Mouse (Mus musculus) left cerebral cortex, postnatal 25 days (tissue): ENCODE measurements around the gene Castor1. TPM values are rescaled to one million over a fixed set of nuclear protein-coding genes. Genes with fewer than 3 reads are reported as not detected.

ENCODE experiments used
- DNase-seq, 2 experiments: peaks; one replicate each; pipeline ENCODE4 v3.0.0; 2022; ENCODE audit warnings: low spot score in 2 of 2, mixed read lengths in 1 of 2
- intact Hi-C: fragments of 180-260 bp; cut with DNase I; formaldehyde crosslinking; loops from one replicate; pipeline ENCODE4 v1.15.1; 2025
- total RNA-seq, 2 experiments: library from RNA; stranded (reverse); gene quantifications; 2 replicates each; pipeline ENCODE4 v1.2.3; 2021

The Castor1 gene
- total RNA-seq, 2 experiments from 2014 or later, result 3.9 to 6.1 TPM

DNA sequence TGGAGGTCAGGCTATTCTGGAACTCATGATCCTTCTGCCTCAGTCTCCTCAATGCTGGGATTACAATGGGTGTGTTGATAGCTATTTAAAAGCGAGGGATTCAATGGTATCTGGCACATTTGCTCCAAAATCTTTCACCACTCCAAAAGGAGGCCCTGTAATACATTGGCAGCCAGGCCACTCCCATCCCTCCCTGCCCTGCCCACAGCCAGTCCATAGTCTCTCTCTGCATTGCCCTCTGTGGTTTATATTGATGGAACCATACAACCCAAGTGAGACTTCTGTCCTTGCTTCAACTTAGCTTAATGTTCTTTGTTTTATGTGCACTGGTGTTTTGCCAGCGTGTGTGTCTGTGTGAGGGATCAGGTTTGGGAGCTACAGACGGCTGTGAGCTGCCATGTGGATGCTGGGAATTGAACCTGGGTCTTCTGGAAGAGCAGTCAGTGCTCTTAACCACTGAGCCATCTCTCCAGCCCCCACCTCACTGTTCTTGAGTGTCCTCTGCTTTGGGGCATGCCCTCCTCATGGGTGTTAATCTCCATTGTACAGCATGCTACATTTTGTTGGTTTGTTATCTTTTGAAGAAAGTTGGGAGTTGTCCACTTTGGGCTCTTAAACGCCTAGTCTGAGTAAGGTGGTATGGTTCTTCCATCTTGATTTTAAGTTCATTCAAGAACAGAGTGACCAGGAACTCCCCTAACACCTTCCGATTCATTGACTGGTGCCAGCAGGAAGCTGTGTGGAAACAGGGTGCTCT lies 8.7 kb downstream of the Castor1 start:
- DNase-seq, result no peak
- intact Hi-C loops, result no loop called here

DNA sequence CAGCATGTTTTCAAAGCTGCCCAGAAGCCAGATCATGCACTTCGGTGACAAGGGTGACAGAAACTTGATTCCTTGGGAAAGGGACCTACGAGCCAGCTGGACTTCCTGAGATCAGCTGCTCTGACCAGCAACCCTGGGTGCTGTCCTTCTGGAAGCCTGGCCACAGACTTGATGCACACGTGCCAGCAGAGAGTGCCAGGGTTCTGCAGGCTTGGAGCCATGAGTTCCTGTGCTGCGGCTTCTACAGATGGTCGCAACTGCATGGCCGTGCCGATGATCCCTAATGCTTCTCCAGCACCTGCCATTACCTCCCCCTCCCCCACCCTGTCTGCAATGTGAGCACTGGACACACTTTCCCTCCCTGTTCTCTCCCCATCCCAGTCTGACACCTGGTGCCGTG lies 10.4 kb downstream of the Castor1 start:
- intact Hi-C loops, result no loop called here
- DNase-seq, result no peak

DNA sequence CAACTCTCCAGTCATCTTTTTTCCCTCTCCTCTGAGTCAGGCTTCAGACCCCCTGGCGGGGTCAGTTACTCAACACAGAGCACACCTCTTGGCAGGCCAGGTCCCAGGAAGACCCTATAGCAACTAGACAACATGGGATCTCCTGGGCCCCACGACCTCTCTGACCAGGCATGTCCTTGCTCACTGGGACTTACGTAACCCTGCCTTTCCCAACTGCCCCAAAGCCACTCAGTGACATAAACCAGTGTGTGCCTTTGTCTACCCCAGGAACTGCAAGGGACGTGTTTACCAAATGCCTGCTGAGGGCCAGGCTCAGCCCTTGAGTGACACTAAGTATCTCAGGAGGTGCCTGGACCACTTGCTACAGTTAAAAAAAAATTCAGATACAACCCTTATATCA lies 11.8 kb downstream of the Castor1 start:
- DNase-seq, result no peak
- intact Hi-C loops, result no loop called here

DNA sequence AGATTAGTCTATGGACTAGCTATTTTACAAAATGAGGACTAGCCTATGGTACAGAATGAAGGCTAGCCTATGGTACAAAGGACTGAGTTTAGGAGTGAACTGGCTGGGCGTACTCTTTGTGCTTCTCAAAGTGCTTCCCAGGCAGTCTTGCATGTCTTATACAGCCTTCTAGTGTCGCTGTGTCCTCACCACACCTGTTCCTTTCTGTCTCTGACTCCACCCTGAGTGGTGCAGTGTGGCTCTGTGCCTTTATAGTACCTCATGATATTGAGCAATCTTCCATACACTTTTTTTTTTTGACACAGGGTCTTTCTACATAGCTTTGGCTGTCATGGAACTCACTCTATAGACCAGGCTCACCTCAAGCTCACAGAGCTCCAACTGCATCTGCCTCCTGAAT lies 13.4 kb downstream of the Castor1 start:
- intact Hi-C loops, result no loop called here

DNA sequence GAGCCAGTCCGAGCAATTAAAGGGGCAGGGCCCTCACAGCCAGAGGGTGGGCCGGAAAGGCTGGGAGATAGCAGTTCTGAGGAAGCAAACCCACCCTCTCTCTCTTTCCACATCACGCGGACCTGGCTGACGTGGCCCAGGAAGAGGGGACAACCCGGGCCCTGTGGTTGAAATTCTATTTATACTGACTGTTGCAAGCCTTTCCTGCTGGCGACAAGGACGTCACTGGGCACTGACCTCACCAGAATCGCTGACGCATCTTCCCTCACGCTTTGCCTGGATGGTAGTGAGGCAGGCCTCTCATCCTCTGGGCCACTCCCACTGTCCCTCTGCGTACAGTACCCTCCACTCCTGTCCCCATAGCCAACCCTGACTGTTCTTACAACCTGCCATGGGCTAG lies 14.6 kb downstream of the Castor1 start:
- DNase-seq, result no peak
- intact Hi-C loops, result no loop called here

More for the DNA sequence above, 13.4 kb downstream of the Castor1 start:
- DNase-seq, result no peak

DNA sequence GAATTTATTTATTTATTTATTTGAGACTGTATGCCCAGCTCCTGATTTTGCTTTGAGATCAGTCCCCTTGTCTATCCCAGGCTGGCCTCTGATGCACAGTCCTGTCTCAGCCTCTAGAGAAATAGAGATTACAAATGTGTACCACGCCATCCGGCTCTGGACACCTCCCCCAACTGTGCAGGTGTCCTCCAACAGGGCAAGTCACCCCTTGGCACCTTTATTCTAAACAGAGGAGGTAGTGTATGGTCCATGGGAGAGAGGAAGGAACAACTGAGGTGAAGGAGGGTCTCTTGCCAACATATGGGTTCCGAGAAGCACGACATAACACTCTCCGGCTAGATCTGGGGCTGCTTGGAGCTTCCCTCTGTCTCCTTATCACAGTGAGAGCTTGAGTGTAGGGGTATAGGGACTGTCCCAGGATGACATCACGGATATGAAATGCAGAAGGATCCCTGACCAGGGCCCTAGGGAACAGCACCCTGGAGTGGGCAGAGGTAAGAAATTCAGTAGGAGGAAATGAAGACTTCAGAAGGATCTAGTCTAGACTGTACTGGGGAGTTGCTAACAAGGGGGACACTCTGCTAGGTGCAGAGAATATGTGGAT lies 17.1 kb downstream of the Castor1 start:
- intact Hi-C loops, result no loop called here
- no peak for DNase-seq

DNA sequence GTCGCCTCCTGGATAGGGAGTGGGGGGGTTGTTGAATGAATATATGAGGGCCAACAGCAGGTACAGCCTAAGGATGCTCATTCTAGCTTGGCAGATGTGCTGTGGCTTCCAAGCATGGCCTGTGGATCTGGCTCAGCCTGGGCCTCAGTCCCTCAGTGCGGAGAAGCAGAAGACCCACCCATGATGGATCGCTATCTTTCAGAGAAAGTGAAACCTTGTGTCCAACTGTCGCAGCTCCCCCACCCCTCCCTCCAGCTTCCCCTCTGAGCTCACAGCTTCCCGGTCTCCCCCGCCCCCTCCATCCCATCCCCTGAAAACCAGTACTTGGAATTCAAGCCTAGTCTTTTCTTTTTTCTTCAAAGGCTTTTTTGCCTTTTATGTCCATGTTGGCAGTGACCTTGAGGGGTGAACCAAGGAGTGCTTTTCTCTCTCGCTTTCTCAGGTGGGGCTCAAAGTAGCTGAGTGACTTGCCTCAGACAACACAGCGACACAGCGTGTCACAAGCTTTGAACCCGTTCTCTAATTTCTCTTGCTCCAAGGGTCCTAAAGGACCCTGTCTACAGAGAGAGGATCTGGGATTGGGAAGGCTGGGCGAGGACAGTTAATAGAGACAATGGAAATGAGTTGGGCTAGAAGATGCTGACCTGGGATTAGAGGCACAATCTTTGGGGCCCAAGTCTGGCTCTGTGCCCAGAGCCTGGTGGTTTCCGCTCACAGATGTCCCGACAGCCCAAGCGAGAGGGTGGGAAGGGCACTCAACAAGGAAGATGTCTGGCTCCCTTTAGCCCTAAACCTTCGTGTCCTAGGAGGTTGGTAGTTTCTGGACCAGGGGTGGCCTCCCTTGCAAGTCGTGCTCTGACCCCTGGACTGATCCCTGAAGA lies 17.9 kb downstream of the Castor1 start, which contains the start of gene Osm:
Osm (plus strand) TSS at position 756 of the 881 bp plus-strand sequence.
- DNase-seq, result no peak

DNA sequence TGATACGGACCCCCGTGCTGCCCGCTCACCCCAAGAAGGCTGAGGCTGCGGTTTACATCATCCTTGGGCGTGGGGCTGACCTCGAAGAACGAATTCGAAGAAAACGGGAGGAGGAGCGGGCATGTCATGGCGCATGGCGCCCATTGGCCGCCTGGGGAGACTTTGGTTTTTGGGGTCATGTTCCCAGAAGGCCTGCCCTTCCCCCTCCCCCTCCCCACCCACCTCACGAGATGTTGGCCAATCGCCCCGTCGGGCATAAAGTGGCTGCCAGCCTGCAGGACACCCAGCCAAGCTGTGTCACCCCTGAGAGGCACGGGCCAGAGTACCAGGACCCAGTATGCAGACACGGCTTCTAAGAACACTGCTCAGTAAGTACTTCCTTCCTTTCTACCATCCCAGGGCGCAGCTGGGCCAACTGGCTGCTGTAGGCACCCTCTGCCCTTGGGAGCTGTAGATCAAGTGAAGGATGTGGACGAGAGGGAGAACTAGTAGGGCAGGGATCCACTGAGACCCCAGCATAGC lies 18.6 kb downstream of the Castor1 start:
- intact Hi-C loops, result no loop called here
- DNase-seq, result no peak

More for the DNA sequence above, 17.9 kb downstream of the Castor1 start, which contains the start of gene Osm:
- intact Hi-C loops, result no loop called here

DNA sequence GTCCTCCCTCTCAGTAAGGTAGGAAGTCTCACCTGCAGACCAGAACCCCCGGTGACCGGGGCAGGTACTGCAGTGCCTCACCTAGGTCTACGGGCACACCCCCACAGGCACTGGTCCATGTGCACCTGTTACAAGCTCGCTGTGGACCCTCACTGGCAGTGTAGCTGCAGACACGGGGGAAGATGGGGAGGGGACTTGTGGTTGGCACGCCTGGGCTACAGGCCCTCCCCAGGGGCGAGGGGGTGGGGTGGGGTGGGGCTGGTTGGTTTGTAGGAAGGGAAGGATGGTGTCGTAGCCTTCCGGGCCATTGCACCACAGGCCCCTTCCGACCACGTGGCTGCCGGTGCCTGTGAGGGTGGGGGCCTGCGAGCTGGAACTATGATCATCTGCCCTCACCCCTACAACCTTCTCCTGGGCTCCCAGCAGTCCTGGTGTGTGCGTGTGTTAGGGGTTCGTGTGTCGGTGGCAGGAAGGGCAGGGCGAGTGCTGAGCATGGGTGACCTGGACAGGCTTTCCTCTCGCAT lies 19.4 kb downstream of the Castor1 start:
- intact Hi-C loops, result no loop called here
- no peak for DNase-seq

DNA sequence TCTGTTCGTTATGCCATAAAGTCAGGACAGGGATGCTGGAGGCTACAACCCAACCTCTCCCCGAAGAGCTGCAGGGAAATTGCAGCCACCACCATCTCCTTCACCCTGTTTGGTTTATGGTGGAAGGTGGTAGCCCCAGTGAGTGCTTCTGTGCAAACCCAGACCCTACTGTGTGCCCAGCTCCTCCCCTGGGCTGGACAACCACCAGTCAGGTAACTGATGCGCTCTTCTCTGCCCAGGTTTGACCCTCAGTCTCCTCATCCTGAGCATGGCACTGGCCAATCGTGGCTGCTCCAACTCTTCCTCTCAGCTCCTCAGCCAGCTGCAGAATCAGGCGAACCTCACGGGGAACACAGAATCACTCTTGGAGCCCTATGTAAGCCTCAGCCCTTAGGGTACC lies 20.1 kb downstream of the Castor1 start:
- intact Hi-C loops, result no loop called here
- DNase-seq, result no peak

DNA sequence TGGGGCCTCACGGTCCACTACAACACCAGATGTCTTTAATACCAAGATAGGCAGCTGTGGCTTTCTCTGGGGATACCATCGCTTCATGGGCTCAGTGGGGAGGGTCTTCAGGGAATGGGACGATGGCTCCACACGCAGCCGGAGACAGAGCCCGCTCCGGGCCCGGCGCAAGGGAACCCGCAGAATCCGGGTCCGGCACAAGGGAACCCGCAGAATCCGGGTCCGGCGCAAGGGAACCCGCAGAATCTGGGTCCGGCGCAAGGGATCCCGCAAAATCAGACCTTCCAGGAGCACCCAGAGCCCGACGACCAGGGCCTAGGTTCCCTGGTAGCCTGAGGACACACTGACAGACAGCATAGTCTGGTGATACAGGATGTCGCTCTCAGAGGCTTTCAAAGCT lies 21.7 kb downstream of the Castor1 start:
- intact Hi-C loops, result no loop called here
- no peak for DNase-seq

DNA sequence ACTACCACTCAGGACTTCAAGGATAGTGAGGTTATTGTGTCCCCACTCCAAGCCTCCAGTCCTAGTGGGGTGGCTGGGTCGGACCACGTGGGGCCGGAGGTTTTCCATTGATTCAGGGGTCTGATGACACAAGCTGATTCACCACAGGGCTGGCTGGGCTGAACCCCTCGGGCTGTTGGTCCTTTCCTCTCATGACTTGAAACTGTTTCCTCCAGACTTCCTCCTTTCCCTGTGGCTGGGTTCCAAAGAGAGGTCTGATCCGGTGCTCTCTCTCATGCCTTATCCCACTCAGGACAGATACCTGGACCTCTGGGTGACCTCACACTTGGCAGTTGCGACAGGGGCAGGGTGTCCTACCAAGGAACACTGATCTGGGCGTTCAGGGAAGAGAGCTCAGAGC lies 22.1 kb downstream of the Castor1 start:
- intact Hi-C loops, result no loop called here
- DNase-seq, result no peak

DNA sequence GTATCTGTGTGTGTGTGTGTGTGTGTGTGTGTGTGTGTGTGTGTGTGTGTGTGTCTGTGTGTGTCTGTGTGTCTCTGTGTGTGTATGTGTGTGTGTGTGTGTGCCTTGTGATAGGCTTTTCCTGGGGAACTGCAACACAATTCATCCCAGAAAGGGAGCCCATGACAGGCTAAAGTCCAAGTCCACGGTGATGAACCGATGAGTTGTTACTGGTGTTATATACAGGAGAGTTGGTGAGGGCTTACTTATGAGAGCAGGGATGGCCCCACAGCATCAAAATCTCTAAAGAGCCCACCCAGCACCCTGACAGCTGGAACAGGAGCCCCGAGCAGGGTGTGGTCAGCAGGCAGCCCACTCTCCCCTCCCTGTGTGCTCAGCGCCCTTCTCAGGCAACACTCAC lies 23.2 kb downstream of the Castor1 start:
- no peak for DNase-seq
- intact Hi-C loops, result no loop called here

DNA sequence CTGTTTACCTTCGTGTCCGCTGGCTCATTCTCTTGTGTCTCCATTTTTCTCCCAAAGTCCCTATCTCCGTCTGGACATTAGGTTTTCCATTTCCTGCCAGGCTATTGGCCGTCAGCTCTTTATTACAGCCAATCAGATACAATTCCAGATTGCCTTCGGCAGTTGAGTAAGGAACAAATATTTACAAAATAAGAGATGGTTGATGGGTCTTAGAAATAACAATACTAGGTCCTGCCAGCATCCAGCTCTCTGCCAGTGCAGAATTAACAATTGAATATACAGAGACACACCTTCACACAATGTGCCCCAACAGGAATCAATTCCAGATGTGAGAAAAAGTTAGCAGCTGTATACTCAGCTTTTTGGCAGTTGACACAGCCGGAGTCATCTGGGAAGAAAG lies 28.1 kb downstream of the Castor1 start:
- no peak for DNase-seq
- intact Hi-C loops, result no loop called here

DNA sequence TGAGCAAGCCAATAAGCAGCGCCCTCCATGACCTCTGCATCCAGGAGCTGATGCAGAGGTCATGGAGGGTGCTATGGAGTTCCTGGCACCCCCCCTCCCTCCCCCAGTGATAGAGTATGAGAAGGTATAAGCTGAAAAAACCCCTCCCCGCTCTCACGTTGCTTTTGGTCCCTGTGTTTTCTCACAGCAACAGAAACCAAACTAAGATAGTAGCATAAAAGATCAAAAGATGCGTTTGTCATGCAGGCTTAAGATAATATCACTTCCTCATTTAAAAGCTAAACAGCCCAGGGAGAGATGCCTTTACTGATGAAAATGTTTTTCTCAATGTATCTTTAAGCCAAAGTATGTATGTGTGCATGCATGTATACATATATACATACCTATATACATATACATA lies 28.6 kb downstream of the Castor1 start:
- DNase-seq, result no peak
- intact Hi-C loops, result no loop called here

DNA sequence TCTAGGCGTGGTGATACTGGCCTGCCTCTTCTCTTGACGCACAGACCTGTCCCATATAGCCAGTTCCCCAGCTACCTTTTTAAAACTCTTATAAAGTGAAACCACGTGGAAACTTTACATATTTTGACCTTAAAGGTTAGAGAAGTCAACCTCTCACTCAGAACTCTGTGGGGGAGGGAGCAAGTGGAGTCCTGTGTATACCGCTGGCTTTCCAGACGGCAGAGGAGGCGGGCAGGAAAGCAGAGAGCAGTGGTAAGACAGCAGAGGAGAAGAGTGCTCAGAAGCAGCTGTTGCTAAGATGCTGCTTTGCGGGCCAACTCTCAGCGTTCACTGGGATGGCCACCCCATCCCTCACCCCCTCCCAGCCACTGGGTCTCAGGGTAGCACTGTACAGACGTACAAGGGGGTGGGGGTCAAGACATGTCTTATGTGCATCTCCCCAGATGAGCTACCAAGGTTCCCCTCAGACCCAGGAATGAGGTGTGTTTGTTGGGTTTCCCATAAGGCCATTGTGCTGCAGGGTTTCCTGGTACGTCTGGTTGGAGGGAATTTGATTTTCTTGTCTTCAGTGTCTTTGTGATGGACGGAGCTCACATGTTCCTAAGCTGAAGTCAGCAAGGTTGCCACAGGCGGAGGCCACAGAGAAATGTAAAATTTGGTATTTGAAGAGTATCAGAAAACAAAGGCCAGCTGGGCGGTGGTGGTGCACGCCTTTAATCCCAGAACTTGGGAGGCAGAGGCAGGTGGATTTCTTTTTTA lies 29.4 kb downstream of the Castor1 start:
- intact Hi-C loops, result no loop called here
- no peak for DNase-seq

DNA sequence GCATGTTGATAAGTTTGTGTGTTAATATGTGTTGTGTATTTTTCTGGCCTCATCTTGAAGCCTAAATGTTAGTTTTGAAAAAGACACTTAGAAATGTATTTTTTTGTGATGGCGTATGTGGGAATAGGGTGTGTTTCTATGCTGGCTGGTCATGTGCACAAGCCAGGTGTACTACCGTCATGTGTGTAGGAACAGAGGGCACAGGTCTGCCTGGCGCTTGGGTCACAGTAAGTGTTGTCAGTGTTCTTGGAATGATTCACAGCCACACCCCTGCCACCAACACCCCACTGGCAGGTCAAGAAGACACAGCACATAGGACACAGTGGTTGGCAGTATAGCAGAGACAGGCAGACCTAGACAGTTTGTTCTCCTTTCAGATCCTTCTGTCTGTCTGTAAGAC lies 31.1 kb downstream of the Castor1 start:
- intact Hi-C loops, result no loop called here
- no peak for DNase-seq

DNA sequence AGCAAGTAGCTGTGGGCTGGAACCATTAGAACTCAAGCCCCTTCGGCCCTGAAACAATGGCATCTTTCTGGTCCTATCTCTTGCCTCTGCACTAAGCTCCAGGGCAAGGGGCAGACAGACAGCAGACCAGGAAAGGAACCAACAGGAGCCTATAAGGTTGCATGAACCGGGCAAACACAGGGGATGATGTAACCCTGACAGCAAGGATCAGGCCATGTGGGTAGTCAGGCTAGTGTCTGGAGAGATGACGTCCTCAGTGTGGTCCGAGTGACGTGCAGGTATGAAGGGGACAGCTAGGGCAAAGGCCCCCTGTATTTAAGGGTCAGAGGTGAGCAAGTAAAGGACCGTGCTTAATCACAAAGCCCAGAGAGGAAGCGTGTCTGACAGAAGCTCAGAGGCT lies 32.3 kb downstream of the Castor1 start:
- intact Hi-C loops, result no loop called here
- DNase-seq, result no peak

DNA sequence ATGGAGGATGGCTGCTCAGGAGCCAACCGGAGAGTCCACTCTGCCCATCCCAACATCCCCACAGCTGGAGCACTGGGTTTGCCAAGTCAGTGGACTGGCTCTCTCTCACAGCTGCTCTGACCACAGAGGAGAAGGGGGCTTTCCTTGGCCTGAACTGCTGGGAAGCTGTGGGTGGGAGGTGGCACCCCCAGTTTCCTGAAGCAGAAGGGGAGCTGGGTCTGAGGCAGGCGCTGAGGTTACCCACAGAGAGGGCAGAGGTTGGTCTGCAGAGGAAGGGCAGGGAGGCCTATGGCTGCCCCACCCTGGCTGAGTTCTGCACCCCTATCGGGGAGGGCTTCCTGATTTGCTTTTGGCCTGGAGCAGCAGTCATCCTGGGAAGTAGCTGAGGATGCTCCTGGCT lies 33.4 kb downstream of the Castor1 start:
- no peak for DNase-seq
- intact Hi-C loops, result no loop called here
